Mouse (Mus musculus): Measurements from ENCODE around the gene Rab5if. TPM values are rescaled to one million over a fixed set of nuclear protein-coding genes. Genes with fewer than 3 reads are reported as not detected.
A peak's percentile ranks its signal among the peaks of the same experiment; 100 is the strongest.
"Not testable (repeated sequence)": the region's sequence is repeated elsewhere in the genome, so short reads cannot be mapped to it uniquely, and the experiment has no call there.

Gene Rab5if
- 10 to 100 TPM; 79.4 to 87.3 TPM for total RNA-seq (2021)
- long read RNA-seq, experiment 1, transcript Rab5if-201 (4 exons, 1,045 nt), result major isoform, 93 of 96 reads
- long read RNA-seq, experiment 1, partial matches to known transcripts, result 3 of 96 reads
- long read RNA-seq, experiment 1, other reads (novel, unspliced or antisense), result 0 of 96 reads
- long read RNA-seq, experiment 2, transcript Rab5if-201 (4 exons, 1,045 nt), result major isoform, 71 of 77 reads
- long read RNA-seq, experiment 2, partial matches to known transcripts, result 5 of 77 reads
- long read RNA-seq, experiment 2, other reads (novel, unspliced or antisense), result 0 of 77 reads

GRCm38 (mm10) chr2:156862772-156863486 is at the start of gene Rab5if:
Gene Rab5if (plus strand): TSS chr2:156863128.
- peak; percentile 98 for DNase-seq (ENCODE audit: low spot score)

- no peak for DNase-seq (ENCODE audit: low spot score)
Observed at GRCm38 (mm10) chr2:156814344-156814801, 48.6 kb upstream of the Rab5if start.

GRCm38 (mm10) chr2:156814893-156815292 is 48.0 kb upstream of the Rab5if start:
- DNase-seq (ENCODE audit: low spot score), result no peak

- DNase-seq (ENCODE audit: low spot score), result no peak
Observed at GRCm38 (mm10) chr2:156815412-156815811, 47.5 kb upstream of the Rab5if start.

- DNase-seq (ENCODE audit: low spot score), result no peak
Observed at GRCm38 (mm10) chr2:156816116-156816515, 46.8 kb upstream of the Rab5if start.

DNA sequence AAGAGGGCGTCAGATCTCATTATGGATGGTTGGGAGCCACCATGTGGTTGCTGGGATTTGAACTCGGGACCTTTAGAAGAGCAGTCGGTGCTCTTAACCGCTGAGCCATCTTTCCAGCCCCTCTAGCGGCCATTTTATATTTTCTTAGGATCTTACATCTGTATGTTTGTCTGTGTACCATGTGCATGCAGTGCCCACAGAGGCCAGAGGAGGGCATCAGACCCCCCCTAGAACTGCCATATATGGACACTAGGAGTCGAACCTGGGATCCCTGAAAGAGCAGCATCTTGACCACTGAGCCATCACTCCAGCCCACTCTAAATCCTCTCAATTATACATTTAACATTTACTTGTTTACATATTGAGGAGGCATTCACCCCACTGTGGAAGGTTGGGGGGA is 37.8 kb upstream of the Rab5if start:
- DNase-seq (ENCODE audit: low spot score), result not testable (repeated sequence)

DNA sequence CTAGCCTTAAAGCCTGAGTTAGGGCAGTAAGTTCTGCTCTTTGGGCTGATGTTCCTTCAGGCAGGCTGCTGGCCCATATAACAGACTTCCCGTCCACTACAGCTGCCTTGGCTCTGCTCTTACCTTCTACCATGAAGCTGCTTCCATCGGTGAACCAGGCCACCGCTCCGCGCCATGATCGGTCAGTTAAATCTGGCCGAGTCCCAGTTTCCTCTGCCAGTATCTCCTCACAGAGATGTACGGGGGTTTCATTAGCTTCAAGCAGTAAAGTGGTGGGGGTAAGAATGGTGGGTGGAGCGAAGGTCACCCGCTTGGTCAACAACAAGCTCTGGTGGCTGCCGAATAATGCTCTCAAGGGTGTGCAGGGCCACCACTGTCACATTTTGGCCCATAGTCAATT is 28.6 kb upstream of the Rab5if start:
- no peak for DNase-seq (ENCODE audit: low spot score)

DNA sequence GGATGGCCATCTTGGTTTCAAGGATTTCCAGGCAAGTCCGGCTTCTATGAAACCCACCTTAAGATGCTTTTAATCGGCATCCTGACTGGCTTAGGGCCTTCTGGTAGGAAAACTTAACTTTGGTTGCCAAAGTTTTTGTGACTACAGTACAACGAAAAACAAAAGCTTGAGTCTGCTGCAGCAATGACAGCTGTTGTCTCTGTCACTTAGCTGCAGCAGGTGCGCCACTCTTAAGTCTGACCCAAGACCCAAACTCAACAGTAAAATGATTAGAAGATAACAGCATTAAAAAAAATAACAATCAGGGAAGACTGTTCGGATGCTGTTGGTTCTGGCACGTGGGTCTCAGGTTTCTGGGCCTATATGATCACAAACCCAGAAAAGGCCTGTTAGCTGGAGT is 24.1 kb upstream of the Rab5if start:
- DNase-seq (ENCODE audit: low spot score), result no peak

DNA sequence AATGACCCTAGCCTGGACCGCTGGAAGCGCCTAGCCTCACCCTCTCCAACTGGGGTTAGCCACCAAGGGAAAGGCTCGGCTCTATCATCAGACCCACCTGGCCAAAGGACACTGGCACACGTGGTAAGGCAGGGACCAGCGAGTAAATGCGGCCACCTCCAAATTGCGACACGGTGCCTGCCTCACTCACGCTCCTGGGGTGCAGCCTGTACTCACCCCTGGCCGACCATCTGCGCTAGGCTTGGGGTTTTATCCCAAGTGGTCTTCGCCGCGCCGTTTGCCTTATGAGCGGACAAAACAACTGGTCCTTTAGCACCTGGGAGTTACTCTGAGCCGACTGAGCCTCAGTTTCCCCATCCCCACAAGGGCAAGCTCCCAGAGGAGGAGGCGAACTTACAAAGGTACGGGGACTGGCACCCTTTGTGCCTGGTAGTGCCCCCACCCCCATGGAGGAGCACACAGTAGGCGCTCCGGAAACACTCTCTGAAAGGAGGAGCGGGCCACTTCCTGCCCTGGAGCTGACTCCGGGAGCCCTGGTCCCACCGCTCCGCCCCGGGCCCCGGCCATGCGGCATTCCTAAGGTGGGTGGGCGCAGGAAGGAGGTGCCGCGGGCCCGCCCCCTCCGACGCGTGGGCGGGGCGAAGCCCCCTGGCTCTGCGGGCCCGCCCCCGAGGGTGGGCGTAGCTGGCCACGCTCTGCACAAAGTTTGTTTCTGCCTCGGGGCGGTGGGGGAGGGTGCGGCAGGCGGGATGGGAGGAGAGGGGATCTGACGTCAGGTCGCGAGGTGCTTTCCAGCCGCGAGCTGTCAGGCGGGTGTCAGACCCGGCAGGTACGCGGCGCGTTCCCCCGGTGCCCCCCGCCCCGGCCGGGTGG is 23.4 kb upstream of the Rab5if start, which contains the start of gene Tgif2:
Tgif2 (plus strand) TSS at position 689 of the 873 bp plus-strand sequence.
- DNase-seq (ENCODE audit: low spot score), result no peak

- DNase-seq (ENCODE audit: low spot score), result no peak
Observed at GRCm38 (mm10) chr2:156840301-156841027, 22.5 kb upstream of the Rab5if start.

- peak; percentile 11 for DNase-seq (ENCODE audit: low spot score)
Observed at GRCm38 (mm10) chr2:156841028-156841840, 21.7 kb upstream of the Rab5if start.

GRCm38 (mm10) chr2:156841841-156842706 is 20.9 kb upstream of the Rab5if start:
- DNase-seq (ENCODE audit: low spot score), result peak; percentile 66

DNA sequence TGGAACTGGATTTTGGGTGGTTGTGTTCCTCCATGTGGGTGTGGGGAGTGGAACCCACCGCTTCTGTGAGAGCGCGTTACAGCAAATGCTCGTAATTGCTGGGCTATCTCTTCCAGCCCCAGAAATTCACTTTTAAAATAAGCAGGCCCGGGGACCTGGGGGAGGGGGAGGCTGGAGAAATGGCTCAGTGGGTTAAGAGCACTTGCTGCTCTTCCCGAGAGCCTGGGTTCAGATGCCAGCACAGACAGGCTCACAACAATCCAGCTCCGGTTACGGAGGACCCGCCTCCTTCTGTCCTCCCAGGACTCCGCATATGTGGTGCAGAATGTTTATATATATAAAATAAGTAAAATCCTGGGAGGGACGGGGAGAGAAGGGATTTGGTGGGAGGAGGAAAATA is 20.2 kb upstream of the Rab5if start:
- DNase-seq (ENCODE audit: low spot score), result no peak

- no peak for DNase-seq (ENCODE audit: low spot score)
Observed at GRCm38 (mm10) chr2:156843331-156843730, 19.6 kb upstream of the Rab5if start.

- no peak for DNase-seq (ENCODE audit: low spot score)
Observed at GRCm38 (mm10) chr2:156844715-156845114, 18.2 kb upstream of the Rab5if start.

- no peak for DNase-seq (ENCODE audit: low spot score)
Observed at GRCm38 (mm10) chr2:156847653-156848052, 15.3 kb upstream of the Rab5if start.

DNA sequence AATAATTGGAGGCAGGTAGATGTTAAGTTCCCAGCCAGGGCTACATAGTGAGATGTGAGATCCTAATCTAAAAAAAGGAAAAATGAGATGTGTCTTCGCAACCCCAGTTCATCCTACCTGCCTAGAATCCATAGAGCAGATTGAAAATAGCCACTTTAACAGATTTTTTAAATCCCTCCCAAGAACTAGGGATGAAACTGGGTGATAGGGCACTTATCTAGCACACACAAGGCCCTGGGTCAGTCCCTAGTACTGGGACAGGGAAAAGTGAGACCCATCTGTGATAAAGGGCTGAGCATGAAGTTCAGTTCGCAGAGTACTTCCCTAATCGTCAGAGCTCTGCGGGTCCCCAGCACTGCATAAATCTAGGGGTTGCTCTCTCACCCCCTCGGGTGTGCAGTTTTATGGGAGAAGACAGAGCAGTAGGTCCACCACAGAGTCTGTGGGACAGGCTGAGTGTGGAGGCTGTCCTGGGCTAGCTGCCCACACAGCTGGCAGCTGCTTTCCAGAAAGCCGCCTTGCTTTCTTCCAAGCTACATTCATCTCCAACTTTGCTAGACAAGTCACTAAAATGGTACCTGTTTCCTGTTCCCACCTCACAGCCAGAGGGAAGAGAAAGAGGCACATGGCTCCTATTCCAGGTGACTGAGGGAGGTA is 14.3 kb upstream of the Rab5if start:
- DNase-seq (ENCODE audit: low spot score), result no peak

DNA sequence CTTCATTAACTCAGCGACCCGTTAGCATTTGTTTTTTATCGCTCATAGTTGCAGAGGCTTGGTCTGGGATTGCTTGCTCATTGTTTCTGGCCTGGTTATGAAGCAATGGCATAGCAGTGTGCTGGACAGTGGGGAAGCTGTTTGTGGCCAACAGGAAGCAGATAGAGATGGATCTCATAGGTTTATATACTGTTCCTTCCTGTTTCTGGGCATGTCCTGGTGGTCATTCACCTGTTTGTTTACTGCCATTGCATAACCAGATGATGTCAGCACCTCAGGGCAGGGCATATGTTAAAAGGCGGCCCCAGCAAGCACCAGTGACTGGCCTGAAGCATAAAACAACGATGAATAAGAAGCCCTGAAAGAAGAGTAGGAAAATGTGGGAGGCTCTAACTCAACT is 12.4 kb upstream of the Rab5if start:
- no peak for DNase-seq (ENCODE audit: low spot score)

- DNase-seq (ENCODE audit: low spot score), result not testable (repeated sequence)
Observed at GRCm38 (mm10) chr2:156853584-156853983, 9.3 kb upstream of the Rab5if start.
